Mouse (Mus musculus) cerebellum, adult 2 months (tissue): Measurements from ENCODE around the gene Cebpe. TPM values are rescaled to one million over a fixed set of nuclear protein-coding genes. Genes with fewer than 3 reads are reported as not detected.

ENCODE experiments used
- DNase-seq, 2 experiments: peaks; one replicate each; pipeline ENCODE4 v3.0.0; 2021
- H3K27ac ChIP-seq: fragments of 200-500 bp; 2 replicates; pipeline ENCODE4 v1.5.1; 2012; ENCODE audit warnings: low read length, control low read depth, inconsistent platforms; ENCODE audit not compliant: insufficient read depth
- H3K27me3 ChIP-seq: fragments of 200-500 bp; 2 replicates; pipeline ENCODE4 v1.6.1; 2012; ENCODE audit warnings: inconsistent platforms, mild to moderate bottlenecking, low read length, moderate library complexity; ENCODE audit not compliant: control insufficient read depth, insufficient read depth
- H3K4me1 ChIP-seq: fragments of 200-500 bp; 2 replicates; pipeline ENCODE4 v1.6.1; 2011; ENCODE audit warnings: low read length; ENCODE audit not compliant: control insufficient read depth, insufficient read depth
- H3K4me3 ChIP-seq: fragments of 200-500 bp; replicated peaks from 2 replicates; pipeline ENCODE3; 2011; ENCODE audit warnings: mild to moderate bottlenecking, low read depth, low read length, control low read depth; ENCODE audit not compliant: insufficient read depth
- CTCF ChIP-seq: fragments of 200-500 bp; IDR thresholded peaks from 2 replicates; pipeline ENCODE4 v1.5.1; 2011; ENCODE audit warnings: low read depth, mild to moderate bottlenecking, control low read depth, low read length, moderate library complexity, borderline replicate concordance; ENCODE audit not compliant: insufficient read depth
- POLR2A ChIP-seq: fragments of 200-500 bp; IDR thresholded peaks from 2 replicates; pipeline ENCODE4 v1.6.1; 2011; ENCODE audit warnings: low read length, control low read depth, borderline replicate concordance; ENCODE audit not compliant: insufficient read depth
- WGBS: fragments of 180-500 bp; shearing (Covaris S2); methylation state at CpG from one replicate; pipeline ENCODE4 v1.1.7; 2018; 5-methylcytosine and 5-hydroxymethylcytosine counted together
- polyA plus RNA-seq: library from polyadenylated mRNA; depleted of rRNA; stranded (reverse); fragments of >200 nt; gene quantifications from 2 replicates; pipeline ENCODE4 v1.2.3, GENCODE M21; 2012

Gene Cebpe
- polyA plus RNA-seq, 1 experiment = 0.08 TPM

- TF ChIP-seq POLR2A (no peak), CTCF (no peak)
- Histone ChIP-seq H3K27ac (peak overlapping the region; percentile 93), H3K27me3 (no peaks in the 10 kb centered on the region), H3K4me3 (no peak overlapping the region), H3K4me1 (peaks cover 15% of the 10 kb centered on the region)
- peak; percentile 93 to 97 for DNase-seq
- 25% methylated on average over 16 of the region's 16 CpGs for WGBS
Observed at GRCm38 (mm10) chr14:54747942-54748917, 36.3 kb upstream of the Cebpe start.

- DNase-seq = no peak
- Histone ChIP-seq H3K4me3 (no peak overlapping the region), H3K27me3 (no peaks in the 10 kb centered on the region), H3K4me1 (peaks cover 28% of the 10 kb centered on the region), H3K27ac (no peak overlapping the region)
- TF ChIP-seq CTCF (no peak), POLR2A (no peak)
- WGBS = 95% methylated on average over 9 of the region's 9 CpGs
Observed at GRCm38 (mm10) chr14:54746038-54746437, 34.1 kb upstream of the Cebpe start.

- H3K27ac ChIP-seq = no peak overlapping the region
- 81% methylated on average over 8 of the region's 8 CpGs for WGBS
- H3K4me3 ChIP-seq = no peak overlapping the region
- no peaks in the 10 kb centered on the region for H3K27me3 ChIP-seq
- DNase-seq = no peak
- TF ChIP-seq POLR2A (no peak), CTCF (no peak)
- H3K4me1 ChIP-seq = peaks cover 27% of the 10 kb centered on the region
Observed at GRCm38 (mm10) chr14:54744473-54744872, 32.5 kb upstream of the Cebpe start.

- no peaks in the 10 kb centered on the region for H3K27me3 ChIP-seq
- no peak overlapping the region for H3K27ac ChIP-seq
- WGBS = 83% methylated on average over 2 of the region's 2 CpGs
- no peak overlapping the region for H3K4me3 ChIP-seq
- peaks cover 16% of the 10 kb centered on the region for H3K4me1 ChIP-seq
- no peak for DNase-seq
- TF ChIP-seq POLR2A (no peak), CTCF (no peak)
Observed at GRCm38 (mm10) chr14:54742375-54742774, 30.4 kb upstream of the Cebpe start.

- WGBS = 27% methylated on average over 6 of the region's 6 CpGs
- peaks cover 20% of the 10 kb centered on the region for H3K4me1 ChIP-seq
- H3K27me3 ChIP-seq = no peaks in the 10 kb centered on the region
- no peak overlapping the region for H3K4me3 ChIP-seq
- no peak for DNase-seq
- TF ChIP-seq POLR2A = no peak
- no peak for TF ChIP-seq CTCF
- no peak overlapping the region for H3K27ac ChIP-seq
Observed at GRCm38 (mm10) chr14:54741721-54742120, 29.7 kb upstream of the Cebpe start.

- Histone ChIP-seq H3K4me3 (no peak overlapping the region), H3K27ac (peak overlapping the region; percentile 30; the same call in 1 of the 2 replicates), H3K27me3 (no peaks in the 10 kb centered on the region), H3K4me1 (peaks cover 25% of the 10 kb centered on the region)
- 37% methylated on average over 10 of the region's 10 CpGs for WGBS
- TF ChIP-seq POLR2A = no peak
- TF ChIP-seq CTCF = no peak
- peak; percentile 63 to 77 for DNase-seq
Observed at GRCm38 (mm10) chr14:54737634-54738033, 25.7 kb upstream of the Cebpe start.

GRCm38 (mm10) chr14:54736555-54737552 is 24.9 kb upstream of the Cebpe start:
- H3K4me3 ChIP-seq = no peak overlapping the region
- peaks cover 19% of the 10 kb centered on the region for H3K4me1 ChIP-seq
- no peaks in the 10 kb centered on the region for H3K27me3 ChIP-seq
- H3K27ac ChIP-seq = peak overlapping the region; percentile 30; the same call in 1 of the 2 replicates
- DNase-seq = no peak
- no peak for TF ChIP-seq POLR2A
- TF ChIP-seq CTCF = no peak
- WGBS = 59% methylated on average over 14 of the region's 14 CpGs
